Mouse (Mus musculus) megakaryocyte-erythroid progenitor cell, adult 5-6 weeks (primary cell): ENCODE measurements around the gene Prss56. TPM values are rescaled to one million over a fixed set of nuclear protein-coding genes. Genes with fewer than 3 reads are reported as not detected.

Source experiments
- ATAC-seq: replicated peaks from 2 replicates; pipeline ENCODE4 v1.8.0; 2016; ENCODE audit warnings: mild to moderate bottlenecking, inconsistent platforms; ENCODE audit not compliant: severe bottlenecking, poor library complexity, low FRiP score, low TSS enrichment
- total RNA-seq, 2 experiments: library from RNA; stranded (forward) in 1 of 2; stranded (reverse) in 1 of 2; fragments of 200-1000, 215-1000 nt in 1 of 2; fragments of >200 nt in 1 of 2; fragmentation: Nextera tagmentation in 1 of 2; gene quantifications; 2 replicates each; pipeline ENCODE4 v1.2.3; 2014 to 2017

Gene Prss56
- total RNA-seq (2014; fragmentation: Nextera tagmentation) (not detected in 2 replicates), total RNA-seq (2017) (not detected in 2 replicates)

GRCm38 (mm10) chr1:87183013-87183412 is at the start of gene Prss56:
TSS of gene Prss56 (plus strand) at chr1:87183313.
- ATAC-seq: no peak

- no peak for ATAC-seq
Observed at GRCm38 (mm10) chr1:87141550-87141949, 41.6 kb upstream of the Prss56 start.

GRCm38 (mm10) chr1:87142456-87142855 is 40.7 kb upstream of the Prss56 start:
- no peak for ATAC-seq

GRCm38 (mm10) chr1:87143141-87143540 is 40.0 kb upstream of the Prss56 start:
- no peak for ATAC-seq

GRCm38 (mm10) chr1:87149422-87149821 is 33.7 kb upstream of the Prss56 start:
- 0 out of 2 replicates have a peak, but pooled peaks have one; percentile 19 for ATAC-seq

- no peak for ATAC-seq
Observed at GRCm38 (mm10) chr1:87151286-87151685, 31.8 kb upstream of the Prss56 start.

- no peak for ATAC-seq
Observed at GRCm38 (mm10) chr1:87153776-87154500, 29.2 kb upstream of the Prss56 start.

- ATAC-seq: no peak
Observed at GRCm38 (mm10) chr1:87154501-87155120, 28.5 kb upstream of the Prss56 start.

- no peak for ATAC-seq
Observed at GRCm38 (mm10) chr1:87155531-87156198, 27.4 kb upstream of the Prss56 start.

GRCm38 (mm10) chr1:87156199-87156587 is 26.9 kb upstream of the Prss56 start, which contains the start of gene Ecel1:
TSS of gene Ecel1 (minus strand) at chr1:87156521.
- no peak for ATAC-seq

- ATAC-seq: no peak
Observed at GRCm38 (mm10) chr1:87159396-87159795, 23.7 kb upstream of the Prss56 start.

GRCm38 (mm10) chr1:87164164-87164795 is 18.8 kb upstream of the Prss56 start:
- ATAC-seq: no peak

- no peak for ATAC-seq
Observed at GRCm38 (mm10) chr1:87164796-87165184, 18.3 kb upstream of the Prss56 start.

GRCm38 (mm10) chr1:87170458-87170857 is 12.7 kb upstream of the Prss56 start:
- ATAC-seq: no peak

- no peak for ATAC-seq
Observed at GRCm38 (mm10) chr1:87171312-87171711, 11.8 kb upstream of the Prss56 start.

GRCm38 (mm10) chr1:87172316-87172715 is 10.8 kb upstream of the Prss56 start:
- ATAC-seq: no peak

- ATAC-seq: peak; percentile 48; the same call in 1 of the 2 replicates
Observed at GRCm38 (mm10) chr1:87174006-87174955, 8.8 kb upstream of the Prss56 start.

- ATAC-seq: peak; percentile 77
Observed at GRCm38 (mm10) chr1:87175852-87176292, 7.2 kb upstream of the Prss56 start.

GRCm38 (mm10) chr1:87180896-87181295 is 2.2 kb upstream of the Prss56 start:
- ATAC-seq: no peak
